Mouse (Mus musculus) spleen, adult 12 weeks (tissue): ENCODE results near the gene Foxd4.

Source experiments
- DNase-seq: peaks from one replicate; pipeline ENCODE4 v3.0.0; 2022; ENCODE audit warnings: low spot score

Foxd4 gene

GRCm38 (mm10) chr19:24900581-24901220 is at the start of gene Foxd4:
Foxd4 (minus strand) TSS chr19:24901197.
- no peak for DNase-seq

GRCm38 (mm10) chr19:24945521-24946262 is 44.7 kb upstream of the Foxd4 start:
- DNase-seq = no peak

GRCm38 (mm10) chr19:24937084-24937483 is 36.1 kb upstream of the Foxd4 start:
- DNase-seq = no peak

- no peak for DNase-seq
Observed at GRCm38 (mm10) chr19:24929041-24929440, 28.0 kb upstream of the Foxd4 start.

- DNase-seq = no peak
Observed at GRCm38 (mm10) chr19:24920866-24921265, 19.9 kb upstream of the Foxd4 start.

- DNase-seq = no peak
Observed at GRCm38 (mm10) chr19:24908385-24909155, 7.6 kb upstream of the Foxd4 start.

GRCm38 (mm10) chr19:24907655-24908054 is 6.7 kb upstream of the Foxd4 start:
- DNase-seq = no peak

- DNase-seq = no peak
Observed at GRCm38 (mm10) chr19:24902821-24903220, 1.8 kb upstream of the Foxd4 start.

- DNase-seq = no peak
Observed at GRCm38 (mm10) chr19:24902256-24902655, 1.3 kb upstream of the Foxd4 start.

GRCm38 (mm10) chr19:24901666-24902065 is 669 bp upstream of the Foxd4 start:
- no peak for DNase-seq

GRCm38 (mm10) chr19:24899578-24900544 is 1.1 kb downstream of the Foxd4 start:
- no peak for DNase-seq

GRCm38 (mm10) chr19:24898737-24899577 is 2.0 kb downstream of the Foxd4 start:
- DNase-seq = no peak

GRCm38 (mm10) chr19:24897896-24898736 is 2.9 kb downstream of the Foxd4 start:
- no peak for DNase-seq

- no peak for DNase-seq
Observed at GRCm38 (mm10) chr19:24897006-24897895, 3.7 kb downstream of the Foxd4 start.

- DNase-seq = no peak
Observed at GRCm38 (mm10) chr19:24896536-24896935, 4.5 kb downstream of the Foxd4 start.

GRCm38 (mm10) chr19:24886888-24887287 is 14.1 kb downstream of the Foxd4 start:
- DNase-seq = no peak

- peak; percentile 6 for DNase-seq
Observed at GRCm38 (mm10) chr19:24885504-24885903, 15.5 kb downstream of the Foxd4 start.

GRCm38 (mm10) chr19:24881237-24881636 is 19.8 kb downstream of the Foxd4 start:
- DNase-seq = no peak
